Mouse (Mus musculus) urinary bladder, adult 2 months (tissue): ENCODE results near the gene Mrpl53. TPM values are rescaled to one million over a fixed set of nuclear protein-coding genes. Genes with fewer than 3 reads are reported as not detected.

Source experiments
- DNase-seq: peaks from one replicate; pipeline ENCODE4 v3.0.0; 2022; ENCODE audit warnings: low spot score
- polyA plus RNA-seq: library from polyadenylated mRNA; depleted of rRNA; stranded (reverse); fragments of >200 nt; gene quantifications from 2 replicates; pipeline ENCODE4 v1.2.3, GENCODE M21; 2012; rRNA removed

Mrpl53 gene
- 64.9 and 84.8 TPM in 2 replicates for polyA plus RNA-seq

DNA sequence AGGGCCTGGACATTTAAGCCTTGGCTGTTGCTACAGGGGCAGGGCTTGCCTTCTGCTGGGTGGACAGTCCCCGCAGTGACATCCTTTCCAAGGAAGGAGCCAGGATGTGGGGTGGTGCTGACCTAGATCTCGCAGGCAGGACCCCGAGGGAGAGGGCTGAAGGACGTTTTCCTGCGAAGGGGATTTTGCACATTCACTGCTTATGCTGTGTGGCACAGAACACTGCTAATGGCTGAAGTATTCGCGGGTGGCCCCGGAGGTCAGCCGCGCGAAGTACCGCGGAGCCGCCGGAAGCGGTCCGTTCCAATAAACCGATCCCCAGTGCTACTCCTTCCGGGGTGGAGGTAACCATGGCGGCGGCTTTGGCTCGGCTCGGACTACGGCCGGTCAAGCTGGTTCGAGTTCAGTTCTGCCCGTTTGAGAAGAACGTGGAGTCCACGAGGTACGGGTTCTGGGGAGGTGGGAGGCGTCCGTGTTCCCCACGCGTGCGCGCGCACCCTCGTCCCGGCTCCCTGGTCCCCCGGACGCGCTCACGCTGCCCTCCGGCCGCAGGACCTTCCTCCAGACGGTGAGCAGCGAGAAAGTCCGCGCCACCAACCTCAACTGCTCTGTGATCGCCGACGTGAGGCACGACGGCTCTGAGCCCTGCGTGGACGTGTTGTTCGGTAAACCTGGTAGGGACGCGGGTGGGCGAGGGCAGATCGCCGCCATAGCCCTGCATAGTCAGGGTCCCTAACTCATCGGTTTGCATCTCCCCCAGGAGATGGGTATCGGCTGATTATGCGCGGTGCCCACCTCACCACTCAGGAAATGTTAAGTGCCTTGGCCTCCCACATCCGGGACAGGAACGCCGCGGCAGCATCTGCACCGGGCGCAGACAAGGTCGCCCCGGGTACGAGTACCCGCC is at the start of gene Mrpl53:
Gene Mrpl53 (plus strand): TSS at position 279 of the 907 bp plus-strand sequence.
- DNase-seq = peak; percentile 80

GRCm38 (mm10) chr6:83065995-83066394 is 42.8 kb upstream of the Mrpl53 start:
- no peak for DNase-seq

GRCm38 (mm10) chr6:83066441-83066840 is 42.4 kb upstream of the Mrpl53 start:
- DNase-seq = no peak

DNA sequence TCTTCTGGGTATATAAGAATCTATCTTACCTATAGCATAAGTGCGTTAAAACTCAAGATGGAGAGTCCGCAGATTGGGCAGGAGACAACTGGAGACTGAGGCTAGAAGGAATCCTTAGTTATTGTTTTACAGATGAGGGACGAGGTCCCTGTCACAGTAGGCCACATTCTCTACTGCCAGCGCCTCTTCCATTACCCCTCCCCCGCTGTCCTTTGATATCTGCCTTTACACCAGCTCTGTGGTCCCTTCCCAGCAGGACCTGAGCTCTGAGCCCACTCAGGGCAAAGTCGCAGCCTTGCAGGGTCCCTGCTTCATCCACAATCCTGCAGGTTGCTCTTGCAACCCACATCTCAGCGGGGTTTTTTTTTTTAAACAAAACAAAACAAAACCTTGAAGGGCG is 40.6 kb upstream of the Mrpl53 start:
- DNase-seq = no peak

DNA sequence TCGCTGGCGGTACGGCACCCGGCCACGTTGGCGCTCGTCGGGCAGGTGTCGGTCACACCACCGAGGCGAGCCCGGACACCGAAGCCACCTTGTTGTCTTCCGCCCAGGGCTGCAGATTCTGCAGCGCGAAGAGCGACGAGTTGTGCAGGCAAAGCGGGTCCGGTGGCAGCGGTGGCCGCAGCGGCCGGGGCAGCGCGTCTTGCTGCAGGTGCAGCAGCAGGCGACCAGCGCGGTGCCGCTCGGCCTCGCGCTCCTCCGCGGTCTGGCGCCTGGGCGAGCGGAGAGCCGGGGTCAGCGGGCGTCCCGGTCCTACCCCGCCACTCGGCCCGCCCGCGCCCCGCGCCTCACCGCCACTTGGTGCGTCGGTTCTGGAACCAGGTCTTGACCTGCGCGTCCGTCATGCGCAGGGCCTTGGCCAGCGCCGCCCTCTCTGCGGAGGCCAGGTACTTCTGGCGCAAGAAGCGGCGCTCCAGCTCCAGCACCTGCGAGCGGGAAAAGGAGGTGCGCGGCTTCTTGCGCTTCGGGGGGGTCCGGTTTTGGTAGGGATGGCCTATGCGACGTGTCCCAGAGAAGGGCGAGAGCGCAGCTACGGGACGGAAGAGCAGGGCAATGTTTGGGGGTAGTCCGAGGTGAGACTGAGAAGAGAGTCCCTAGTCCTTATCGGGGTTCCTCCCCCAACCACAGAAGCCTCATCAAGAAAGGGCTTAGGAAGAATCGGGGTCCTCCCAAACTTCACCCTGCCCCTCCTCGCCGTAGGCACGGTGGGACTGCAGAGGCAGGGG is 39.9 kb upstream of the Mrpl53 start:
- DNase-seq = no peak

- no peak for DNase-seq
These were observed 39.2 kb upstream of the Mrpl53 start for GRCm38 (mm10) chr6:83069488-83070246.

- no peak for DNase-seq
These were observed 38.8 kb upstream of the Mrpl53 start, which contains the start of gene Tlx2 for GRCm38 (mm10) chr6:83070247-83070310. Tlx2 (minus strand) TSS chr6:83070293.

GRCm38 (mm10) chr6:83070311-83071219 is 38.3 kb upstream of the Mrpl53 start:
- no peak for DNase-seq

- DNase-seq = no peak
These were observed 37.6 kb upstream of the Mrpl53 start for GRCm38 (mm10) chr6:83071220-83071619.

DNA sequence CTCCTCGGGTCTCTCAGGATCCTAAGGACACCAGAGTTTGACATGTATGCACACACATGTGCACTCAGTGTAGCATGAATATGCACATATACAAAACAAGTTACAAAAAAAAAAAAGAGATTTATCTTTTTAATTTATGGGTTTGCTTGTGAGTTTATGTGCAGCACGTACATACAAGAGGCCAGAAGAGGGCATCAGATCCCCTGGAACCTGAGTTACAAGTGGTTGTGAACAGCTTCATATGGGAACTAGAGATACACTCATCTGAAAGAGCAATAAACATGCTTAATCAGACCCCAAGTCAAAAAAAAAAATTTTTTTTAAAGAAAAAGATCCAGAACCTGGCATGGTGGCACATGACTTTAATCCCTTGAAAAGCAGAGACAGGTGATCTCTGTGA is 33.9 kb upstream of the Mrpl53 start:
- DNase-seq = no peak

- no peak for DNase-seq
These were observed 31.1 kb upstream of the Mrpl53 start, which contains the start of gene Pcgf1 for GRCm38 (mm10) chr6:83077630-83078323. Pcgf1 (plus strand) TSS chr6:83077869.

- DNase-seq = peak; percentile 98
These were observed 30.4 kb upstream of the Mrpl53 start for GRCm38 (mm10) chr6:83078324-83078858.

DNA sequence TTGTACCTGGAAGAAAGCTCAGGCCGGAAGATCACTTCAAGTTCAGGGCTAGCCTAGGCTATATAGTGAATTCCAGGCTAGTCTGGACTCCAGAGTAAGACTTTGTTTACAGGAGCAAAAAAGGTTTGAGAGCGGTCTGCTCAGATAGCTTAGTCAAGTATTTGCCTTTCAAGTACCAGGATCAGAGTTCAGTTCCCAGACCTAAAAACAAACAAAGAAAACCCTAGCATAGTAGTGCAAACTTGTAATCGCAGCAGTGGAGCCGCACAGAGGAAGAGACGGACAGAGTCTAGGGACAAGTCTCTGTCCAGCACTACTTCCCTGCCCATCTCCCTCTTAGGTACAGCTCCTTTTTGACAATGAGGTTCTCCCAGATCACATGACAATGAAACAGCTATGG is 28.6 kb upstream of the Mrpl53 start:
- DNase-seq = no peak

- no peak for DNase-seq
These were observed 25.3 kb upstream of the Mrpl53 start for GRCm38 (mm10) chr6:83083497-83083896.

GRCm38 (mm10) chr6:83084477-83084876 is 24.4 kb upstream of the Mrpl53 start:
- DNase-seq = no peak

DNA sequence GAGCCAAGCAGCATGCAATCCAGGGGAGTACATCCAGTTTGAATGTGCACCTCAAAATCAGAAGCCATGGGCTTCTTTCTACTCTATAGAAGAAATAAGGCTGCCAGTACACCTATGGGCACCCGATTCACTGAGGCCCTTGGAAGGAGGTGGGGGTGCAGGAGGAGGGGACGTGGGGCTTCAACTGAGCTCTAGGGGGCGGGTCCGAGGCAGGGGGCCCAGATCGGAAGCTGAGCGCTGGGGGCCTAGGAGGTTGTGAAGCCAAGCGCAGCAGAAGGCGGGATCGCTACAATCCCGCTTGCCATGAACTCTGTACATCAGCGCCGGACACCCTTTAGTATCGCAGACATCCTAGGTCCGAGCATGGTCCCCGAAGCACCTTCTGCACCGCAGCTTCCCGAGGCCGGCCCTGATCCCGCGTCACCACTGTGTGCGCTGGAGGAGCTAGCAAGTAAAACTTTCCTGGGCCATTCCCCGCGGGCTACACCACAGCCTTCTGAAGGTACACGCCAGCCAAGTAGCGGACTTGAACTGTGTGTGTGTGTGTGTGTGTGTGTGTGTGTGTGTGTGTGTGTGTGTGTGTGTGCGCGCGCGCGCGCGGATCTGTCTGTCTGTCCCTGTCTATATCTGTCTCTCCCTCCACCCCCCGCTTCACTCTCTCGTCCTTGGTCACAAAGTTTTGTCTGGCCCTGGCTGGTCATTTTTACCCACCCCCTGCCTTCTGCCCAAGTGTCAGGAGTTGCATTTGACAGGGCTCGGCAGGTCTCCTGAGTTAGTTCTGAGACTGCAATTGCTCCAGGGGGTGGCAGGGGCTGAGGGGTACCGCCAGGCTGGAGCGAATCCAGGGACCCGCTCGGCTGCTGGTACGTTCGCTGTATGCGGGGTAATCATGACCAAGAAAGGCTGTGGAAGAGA is 22.5 kb upstream of the Mrpl53 start, which contains the start of gene Lbx2:
Gene Lbx2 (plus strand): TSS at position 247 of the 915 bp plus-strand sequence.
- no peak for DNase-seq

DNA sequence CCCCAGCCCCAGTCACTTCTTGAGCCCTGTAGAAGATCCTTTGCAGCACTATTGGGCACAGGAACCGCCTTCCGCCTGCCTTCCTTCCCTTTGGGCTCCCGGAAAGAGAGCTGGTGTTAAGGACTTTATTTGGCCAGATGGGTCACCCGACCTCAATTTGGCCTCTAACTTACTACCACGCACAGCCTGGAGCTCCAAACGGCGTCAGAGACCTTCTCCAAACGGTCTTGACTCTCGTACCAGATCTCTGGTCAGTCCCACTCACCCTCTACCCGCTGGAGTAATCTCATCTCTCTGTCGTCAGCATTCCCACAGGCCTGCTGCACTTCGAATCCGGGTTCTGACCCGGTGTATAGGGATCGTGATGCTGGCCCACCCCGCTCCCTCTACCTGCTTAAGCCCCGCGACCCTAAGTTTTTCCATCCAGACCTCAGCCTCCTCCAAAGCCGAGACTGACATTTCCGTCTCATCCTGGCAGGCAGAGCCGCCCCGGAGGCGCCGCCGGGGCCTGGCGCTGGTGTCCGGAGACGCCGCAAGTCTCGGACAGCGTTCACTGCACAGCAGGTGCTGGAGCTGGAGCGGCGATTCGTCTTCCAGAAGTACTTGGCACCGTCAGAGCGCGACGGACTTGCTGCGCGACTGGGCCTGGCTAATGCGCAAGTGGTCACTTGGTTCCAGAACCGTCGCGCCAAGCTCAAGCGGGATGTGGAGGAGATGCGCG is 21.5 kb upstream of the Mrpl53 start:
- no peak for DNase-seq

GRCm38 (mm10) chr6:83087926-83088260 is 20.9 kb upstream of the Mrpl53 start:
- no peak for DNase-seq
